Mouse (Mus musculus) R1 (cell line): ENCODE results near the gene Gpcpd1.
A peak's percentile ranks its signal among the peaks of the same experiment; 100 is the strongest.

Experiments used
- DNase-seq: peaks from one replicate; pipeline ENCODE4 v3.0.0-alpha.2; 2018; ENCODE audit warnings: low read depth, low spot score

The Gpcpd1 gene

GRCm38 (mm10) chr2:132517194-132517836 lies 70.2 kb downstream of the Gpcpd1 start:
- no peak for DNase-seq

- peak; percentile 68 for DNase-seq
Observed at GRCm38 (mm10) chr2:132516130-132517030, 71.1 kb downstream of the Gpcpd1 start.

- DNase-seq = no peak
Observed at GRCm38 (mm10) chr2:132515607-132516006, 71.9 kb downstream of the Gpcpd1 start.

GRCm38 (mm10) chr2:132515076-132515475 lies 72.5 kb downstream of the Gpcpd1 start:
- peak; percentile 30 for DNase-seq

- DNase-seq = no peak
Observed at GRCm38 (mm10) chr2:132514353-132514752, 73.2 kb downstream of the Gpcpd1 start.

GRCm38 (mm10) chr2:132513371-132514181 lies 74.0 kb downstream of the Gpcpd1 start:
- no peak for DNase-seq

GRCm38 (mm10) chr2:132512977-132513351 lies 74.6 kb downstream of the Gpcpd1 start:
- no peak for DNase-seq

- DNase-seq = no peak
Observed at GRCm38 (mm10) chr2:132512051-132512976, 75.2 kb downstream of the Gpcpd1 start.

- no peak for DNase-seq
Observed at GRCm38 (mm10) chr2:132511011-132511818, 76.3 kb downstream of the Gpcpd1 start.

GRCm38 (mm10) chr2:132509714-132510113 lies 77.8 kb downstream of the Gpcpd1 start:
- no peak for DNase-seq

- no peak for DNase-seq
Observed at GRCm38 (mm10) chr2:132509261-132509660, 78.3 kb downstream of the Gpcpd1 start.

GRCm38 (mm10) chr2:132507521-132507920 lies 80.0 kb downstream of the Gpcpd1 start:
- DNase-seq = peak; percentile 17

- peak; percentile 48 for DNase-seq
Observed at GRCm38 (mm10) chr2:132507091-132507490, 80.4 kb downstream of the Gpcpd1 start.

- no peak for DNase-seq
Observed at GRCm38 (mm10) chr2:132505828-132506227, 81.7 kb downstream of the Gpcpd1 start.

- DNase-seq = no peak
Observed at GRCm38 (mm10) chr2:132498344-132498743, 89.2 kb downstream of the Gpcpd1 start.

- no peak for DNase-seq
Observed at GRCm38 (mm10) chr2:132497412-132498135, 90.0 kb downstream of the Gpcpd1 start.

- no peak for DNase-seq
Observed at GRCm38 (mm10) chr2:132493184-132493583, 94.3 kb downstream of the Gpcpd1 start.

- peak; percentile 50 for DNase-seq
Observed at GRCm38 (mm10) chr2:132485454-132485853, 102.1 kb downstream of the Gpcpd1 start.

- no peak for DNase-seq
Observed at GRCm38 (mm10) chr2:132481547-132481946, 106.0 kb downstream of the Gpcpd1 start.
